Mouse (Mus musculus): Measurements from ENCODE around the gene Scarb2.
A peak's percentile ranks its signal among the peaks of the same experiment; 100 is the strongest.

The Scarb2 gene

GRCm38 (mm10) chr5:92441494-92441893 lies 65.1 kb downstream of the Scarb2 start:
- no peak for DNase-seq (ENCODE audit: extremely low read depth, low read depth, low spot score)

- no peak for DNase-seq (ENCODE audit: extremely low read depth, low read depth, low spot score)
Measured at GRCm38 (mm10) chr5:92438540-92438939, 68.1 kb downstream of the Scarb2 start.

- DNase-seq (ENCODE audit: extremely low read depth, low read depth, low spot score) = peak; percentile 68
Measured at GRCm38 (mm10) chr5:92435025-92435584, 71.5 kb downstream of the Scarb2 start, which contains the start of gene Nup54. Gene Nup54 (minus strand): TSS chr5:92435219.

GRCm38 (mm10) chr5:92434571-92434985 lies 72.1 kb downstream of the Scarb2 start:
- DNase-seq (ENCODE audit: extremely low read depth, low read depth, low spot score) = no peak

GRCm38 (mm10) chr5:92434070-92434469 lies 72.6 kb downstream of the Scarb2 start:
- DNase-seq (ENCODE audit: extremely low read depth, low read depth, low spot score) = no peak

GRCm38 (mm10) chr5:92431611-92432010 lies 75.0 kb downstream of the Scarb2 start:
- no peak for DNase-seq (ENCODE audit: extremely low read depth, low read depth, low spot score)

GRCm38 (mm10) chr5:92430723-92431122 lies 75.9 kb downstream of the Scarb2 start:
- peak; percentile 76 for DNase-seq (ENCODE audit: extremely low read depth, low read depth, low spot score)

- no peak for DNase-seq (ENCODE audit: extremely low read depth, low read depth, low spot score)
Measured at GRCm38 (mm10) chr5:92424126-92424525, 82.5 kb downstream of the Scarb2 start.

GRCm38 (mm10) chr5:92413982-92414375 lies 92.7 kb downstream of the Scarb2 start:
- DNase-seq (ENCODE audit: extremely low read depth, low read depth, low spot score) = no peak

GRCm38 (mm10) chr5:92413271-92413981 lies 93.2 kb downstream of the Scarb2 start:
- no peak for DNase-seq (ENCODE audit: extremely low read depth, low read depth, low spot score)

- DNase-seq (ENCODE audit: extremely low read depth, low read depth, low spot score) = no peak
Measured at GRCm38 (mm10) chr5:92411461-92412140, 95.0 kb downstream of the Scarb2 start.

GRCm38 (mm10) chr5:92410486-92410885 lies 96.1 kb downstream of the Scarb2 start:
- DNase-seq (ENCODE audit: extremely low read depth, low read depth, low spot score) = no peak

- no peak for DNase-seq (ENCODE audit: extremely low read depth, low read depth, low spot score)
Measured at GRCm38 (mm10) chr5:92409361-92410155, 97.1 kb downstream of the Scarb2 start.

GRCm38 (mm10) chr5:92404400-92404678 lies 102.3 kb downstream of the Scarb2 start:
- DNase-seq (ENCODE audit: extremely low read depth, low read depth, low spot score) = no peak

GRCm38 (mm10) chr5:92403562-92404399 lies 102.9 kb downstream of the Scarb2 start:
- no peak for DNase-seq (ENCODE audit: extremely low read depth, low read depth, low spot score)

GRCm38 (mm10) chr5:92402816-92403215 lies 103.8 kb downstream of the Scarb2 start:
- no peak for DNase-seq (ENCODE audit: extremely low read depth, low read depth, low spot score)

GRCm38 (mm10) chr5:92398153-92398552 lies 108.5 kb downstream of the Scarb2 start:
- DNase-seq (ENCODE audit: extremely low read depth, low read depth, low spot score) = no peak

GRCm38 (mm10) chr5:92396476-92396875 lies 110.2 kb downstream of the Scarb2 start:
- no peak for DNase-seq (ENCODE audit: extremely low read depth, low read depth, low spot score)

GRCm38 (mm10) chr5:92395764-92396163 lies 110.9 kb downstream of the Scarb2 start:
- DNase-seq (ENCODE audit: extremely low read depth, low read depth, low spot score) = no peak

GRCm38 (mm10) chr5:92393863-92394262 lies 112.8 kb downstream of the Scarb2 start:
- no peak for DNase-seq (ENCODE audit: extremely low read depth, low read depth, low spot score)

GRCm38 (mm10) chr5:92392542-92392941 lies 114.1 kb downstream of the Scarb2 start:
- DNase-seq (ENCODE audit: extremely low read depth, low read depth, low spot score) = no peak
